Mouse (Mus musculus) forebrain, embryonic 14.5 days (tissue): ENCODE measurements around the gene Cd52. TPM values are rescaled to one million over a fixed set of nuclear protein-coding genes. Genes with fewer than 3 reads are reported as not detected.

ENCODE experiments used
- ATAC-seq: fragments of 200-750 bp; cut with Nextera tagmentation; 2 replicates; pipeline ENCODE4 v1.8.0; 2017; ENCODE audit warnings: mild to moderate bottlenecking, moderate library complexity
- DNase-seq: peaks from one replicate; pipeline ENCODE4 v3.0.0-alpha.2; 2015; ENCODE audit warnings: low spot score
- H3K27ac ChIP-seq: fragments of 300-500 bp; sonication (generic); 2 replicates; pipeline ENCODE4 v1.5.1; 2014; ENCODE audit warnings: low read depth, mild to moderate bottlenecking, control low read depth, low read length, moderate library complexity
- H3K27me3 ChIP-seq: fragments of 300-500 bp; sonication (generic); replicated peaks from 2 replicates; pipeline ENCODE4 v1.6.1; 2014; ENCODE audit warnings: low read length, control low read depth, mixed read lengths; ENCODE audit not compliant: control insufficient read depth, insufficient read depth
- H3K36me3 ChIP-seq: fragments of 300-500 bp; sonication (generic); 2 replicates; pipeline ENCODE4 v1.6.1; 2014; ENCODE audit warnings: low read length, control low read depth; ENCODE audit not compliant: control insufficient read depth, insufficient read depth
- H3K4me1 ChIP-seq: fragments of 300-500 bp; sonication (generic); 2 replicates; pipeline ENCODE4 v1.6.1; 2014; ENCODE audit warnings: antibody characterized with exemption, low read length, control low read depth; ENCODE audit not compliant: control insufficient read depth, insufficient read depth
- H3K4me2 ChIP-seq: fragments of 300-500 bp; sonication (generic); 2 replicates; pipeline ENCODE4 v1.6.1; 2014; ENCODE audit warnings: mild to moderate bottlenecking, control low read depth, low read length
- H3K4me3 ChIP-seq: fragments of 300-500 bp; sonication (generic); 2 replicates; pipeline ENCODE4 v1.5.1; 2014; ENCODE audit warnings: low read depth, low read length, control low read depth
- H3K9ac ChIP-seq: fragments of 300-500 bp; sonication (generic); 2 replicates; pipeline ENCODE4 v1.6.1; 2014; ENCODE audit warnings: mild to moderate bottlenecking, low read length, control low read depth, moderate library complexity
- H3K9me3 ChIP-seq: fragments of 300-500 bp; sonication (generic); replicated peaks from 2 replicates; pipeline ENCODE4 v1.6.1; 2016; ENCODE audit warnings: low read length, control low read depth, mixed read lengths; ENCODE audit not compliant: control insufficient read depth
- WGBS: fragments of 180-500 bp; shearing (Covaris S2); extraction: QIAGEN DNeasy Blood & Tissue Kit; methylation state at CpG from one replicate; pipeline ENCODE4 v1.1.7; 2014; 5-methylcytosine and 5-hydroxymethylcytosine counted together
- polyA plus RNA-seq: library from polyadenylated mRNA; unstranded; fragments of >200 nt; fragmentation: Nextera tagmentation; extraction: Ambion mirVana; gene quantifications from 2 replicates; pipeline ENCODE4 v1.2.1, GENCODE M21; 2014

Cd52 gene
- polyA plus RNA-seq, 1 experiment from 2014 or later, result 2.3 TPM

- Histone ChIP-seq H3K4me1 (no peaks in the 10 kb centered on the region), H3K4me2 (no peak overlapping the region), H3K4me3 (no peak overlapping the region), H3K9ac (no peak overlapping the region), H3K27ac (no peak overlapping the region), H3K36me3 (no peaks in the 10 kb centered on the region), H3K27me3 (0 out of 2 replicates have a peak, but pooled peaks cover 4% of the 10 kb centered on the region), H3K9me3 (no peaks in the 10 kb centered on the region)
- WGBS, result 82% methylated on average over 7 of the region's 7 CpGs
- ATAC-seq (no peak), DNase-seq (no peak)
Observed at GRCm38 (mm10) chr4:134067833-134068544, 26.9 kb downstream of the Cd52 start.

- Histone ChIP-seq H3K27me3 (0 out of 2 replicates have a peak, but pooled peaks cover 4% of the 10 kb centered on the region), H3K4me1 (no peaks in the 10 kb centered on the region), H3K4me3 (no peak overlapping the region), H3K27ac (no peak overlapping the region), H3K9me3 (no peaks in the 10 kb centered on the region), H3K36me3 (no peaks in the 10 kb centered on the region), H3K9ac (no peak overlapping the region), H3K4me2 (no peak overlapping the region)
- whole genome bisulfite sequencing, result 91% methylated on average over 8 of the region's 8 CpGs
- no peak for DNase-seq
- ATAC-seq, result no peak
Observed at GRCm38 (mm10) chr4:134067383-134067782, 27.5 kb downstream of the Cd52 start.

- ATAC-seq (no peak), DNase-seq (no peak)
- Histone ChIP-seq H3K27me3 (0 out of 2 replicates have a peak, but pooled peaks cover 4% of the 10 kb centered on the region), H3K36me3 (no peaks in the 10 kb centered on the region), H3K4me1 (no peaks in the 10 kb centered on the region), H3K27ac (no peak overlapping the region), H3K4me2 (no peak overlapping the region), H3K9me3 (no peaks in the 10 kb centered on the region), H3K4me3 (no peak overlapping the region), H3K9ac (no peak overlapping the region)
- WGBS, result 21% methylated on average over 23 of the region's 23 CpGs
Observed at GRCm38 (mm10) chr4:134065431-134066004, 29.4 kb downstream of the Cd52 start.

- Histone ChIP-seq H3K36me3 (no peaks in the 10 kb centered on the region), H3K4me2 (no peak overlapping the region), H3K4me1 (no peaks in the 10 kb centered on the region), H3K9me3 (no peaks in the 10 kb centered on the region), H3K27me3 (0 out of 2 replicates have a peak, but pooled peaks cover 4% of the 10 kb centered on the region), H3K9ac (no peak overlapping the region), H3K4me3 (no peak overlapping the region), H3K27ac (no peak overlapping the region)
- 68% methylated on average over 8 of the region's 8 CpGs for WGBS
- ATAC-seq (no peak), DNase-seq (no peak)
Observed at GRCm38 (mm10) chr4:134062561-134062960, 32.3 kb downstream of the Cd52 start.

GRCm38 (mm10) chr4:134061944-134062446, 32.9 kb downstream of the Cd52 start:
- 62% methylated on average over 7 of the region's 8 CpGs for WGBS
- H3K27me3 ChIP-seq, result 0 out of 2 replicates have a peak, but pooled peaks cover 4% of the 10 kb centered on the region
- ATAC-seq, result no peak

GRCm38 (mm10) chr4:134061166-134061830, 33.6 kb downstream of the Cd52 start:
- WGBS, result 66% methylated on average over 18 of the region's 18 CpGs
- no peaks in the 10 kb centered on the region for H3K4me1 ChIP-seq
- no peaks in the 10 kb centered on the region for H3K36me3 ChIP-seq
- H3K27ac ChIP-seq, result no peak overlapping the region
- H3K4me2 ChIP-seq, result no peak overlapping the region
- no peaks in the 10 kb centered on the region for H3K9me3 ChIP-seq
- H3K4me3 ChIP-seq, result no peak overlapping the region
- H3K27me3 ChIP-seq, result 0 out of 2 replicates have a peak, but pooled peaks cover 4% of the 10 kb centered on the region
- ATAC-seq (no peak), DNase-seq (no peak)
- no peak overlapping the region for H3K9ac ChIP-seq

More at GRCm38 (mm10) chr4:134061944-134062446, 32.9 kb downstream of the Cd52 start:
- H3K4me1 ChIP-seq, result no peaks in the 10 kb centered on the region
- H3K4me2 ChIP-seq, result no peak overlapping the region
- no peak overlapping the region for H3K27ac ChIP-seq
- H3K4me3 ChIP-seq, result no peak overlapping the region
- H3K9me3 ChIP-seq, result no peaks in the 10 kb centered on the region
- no peaks in the 10 kb centered on the region for H3K36me3 ChIP-seq
- DNase-seq, result no peak
- no peak overlapping the region for H3K9ac ChIP-seq

GRCm38 (mm10) chr4:134060135-134060865, 34.6 kb downstream of the Cd52 start, which contains the start of gene Crybg2:
Gene Crybg2 (plus strand): TSS chr4:134060815.
- H3K4me2 ChIP-seq, result no peak within 1 kb of the TSS
- no peak for ATAC-seq
- no peaks in the 10 kb centered on the region for H3K9me3 ChIP-seq
- no peak within 1 kb of the TSS for H3K4me3 ChIP-seq
- H3K27me3 ChIP-seq, result no peaks in the 10 kb centered on the region
- H3K27ac ChIP-seq, result no peak within 1 kb of the TSS
- 46% methylated on average over 28 of the region's 28 CpGs for WGBS
- no peak for DNase-seq
- H3K36me3 ChIP-seq, result no peaks in the 10 kb centered on the region
- no peaks in the 10 kb centered on the region for H3K4me1 ChIP-seq
- H3K9ac ChIP-seq, result no peak within 1 kb of the TSS

- no peaks in the 10 kb centered on the region for H3K36me3 ChIP-seq
- H3K27ac ChIP-seq, result no peak overlapping the region
- no peak overlapping the region for H3K9ac ChIP-seq
- WGBS, result 94% methylated on average over 6 of the region's 6 CpGs
- H3K4me3 ChIP-seq, result no peak overlapping the region
- ATAC-seq (no peak), DNase-seq (no peak)
- H3K4me1 ChIP-seq, result no peaks in the 10 kb centered on the region
- no peak overlapping the region for H3K4me2 ChIP-seq
- H3K9me3 ChIP-seq, result no peaks in the 10 kb centered on the region
- H3K27me3 ChIP-seq, result no peaks in the 10 kb centered on the region
Observed at GRCm38 (mm10) chr4:134058908-134059307, 36.0 kb downstream of the Cd52 start.
